Mouse (Mus musculus) CH12.LX (cell line): ENCODE results near the gene St5. TPM values are rescaled to one million over a fixed set of nuclear protein-coding genes. Genes with fewer than 3 reads are reported as not detected.

Experiments used
- DNase-seq: peaks from one replicate; pipeline ENCODE4 v3.0.0-alpha.2; 2013; ENCODE audit errors: extremely low read depth
- H3K27ac ChIP-seq: 2 replicates; pipeline ENCODE4 v1.5.1; 2012; ENCODE audit warnings: low read depth, mild to moderate bottlenecking, control low read depth, moderate library complexity; ENCODE audit not compliant: insufficient read depth
- H3K27me3 ChIP-seq: replicated peaks from 2 replicates; pipeline ENCODE3; 2012; ENCODE audit warnings: inconsistent platforms
- H3K36me3 ChIP-seq, 2 experiments: replicated peaks in 1 of 2; 2 replicates each; pipeline versions ENCODE3 to v1.6.1; 2012; ENCODE audit warnings: inconsistent platforms in 1 of 2, low read length in 1 of 2, mild to moderate bottlenecking in 1 of 2, mixed read lengths in 1 of 2, moderate library complexity in 1 of 2; ENCODE audit not compliant: control insufficient read depth in 1 of 2, insufficient read depth in 1 of 2
- H3K4me1 ChIP-seq, 2 experiments: 2 replicates each; pipeline ENCODE4 v1.6.1; 2012; ENCODE audit warnings: inconsistent platforms in 1 of 2, moderate library complexity in 1 of 2; ENCODE audit not compliant: insufficient read depth in 2 of 2, control insufficient read depth in 1 of 2
- H3K4me2 ChIP-seq: 2 replicates; pipeline ENCODE4 v1.6.1; 2012; ENCODE audit warnings: low read depth, mild to moderate bottlenecking, control low read depth; ENCODE audit not compliant: poor library complexity, insufficient read depth, severe bottlenecking
- H3K4me3 ChIP-seq, 3 experiments: fragments of 150-350 bp in 1 of 3; sonication (generic) in 1 of 3; replicated peaks in 1 of 3; 2 replicates each; pipeline versions ENCODE3 to v1.5.1; 2011 to 2012; ENCODE audit warnings: low read depth in 2 of 3, low read length in 2 of 3, mild to moderate bottlenecking in 2 of 3, moderate library complexity in 2 of 3, control low read depth in 1 of 3, improper control_type of control experiment in 1 of 3, inconsistent platforms in 1 of 3, mixed read lengths in 1 of 3; ENCODE audit not compliant: poor library complexity in 1 of 3
- H3K79me2 ChIP-seq: replicated peaks from 2 replicates; pipeline ENCODE4 v1.6.1; 2012; ENCODE audit warnings: mild to moderate bottlenecking, moderate library complexity; ENCODE audit not compliant: control insufficient read depth, poor library complexity, insufficient read depth, severe bottlenecking; ENCODE audit errors: extremely low read depth
- H3K9ac ChIP-seq: 2 replicates; pipeline ENCODE4 v1.6.1; 2012; ENCODE audit warnings: low read depth, mild to moderate bottlenecking, control low read depth, moderate library complexity; ENCODE audit not compliant: insufficient read depth
- H3K9me3 ChIP-seq: replicated peaks from 2 replicates; pipeline ENCODE3; 2012; ENCODE audit warnings: low read length, inconsistent platforms, mixed read lengths
- ELF1 ChIP-seq: IDR thresholded peaks from 2 replicates; pipeline ENCODE4 v1.6.1; 2014; ENCODE audit warnings: low read depth, mild to moderate bottlenecking, inconsistent platforms, low read length, improper control_type of control experiment
- EP300 ChIP-seq: IDR thresholded peaks from 2 replicates; pipeline ENCODE4 v1.6.1; 2011; ENCODE audit warnings: low read length, improper control_type of control experiment
- GABPA ChIP-seq: IDR thresholded peaks from 2 replicates; pipeline ENCODE4 v1.6.1; 2012; ENCODE audit warnings: low read depth, low read length, improper control_type of control experiment, inconsistent platforms; ENCODE audit not compliant: insufficient replicate concordance
- HCFC1 ChIP-seq: IDR thresholded peaks from 2 replicates; pipeline ENCODE4 v1.6.1; 2012; ENCODE audit warnings: low read depth, mild to moderate bottlenecking, inconsistent platforms, low read length, improper control_type of control experiment
- MAFK ChIP-seq: IDR thresholded peaks from 2 replicates; pipeline ENCODE4 v1.6.1; 2011; ENCODE audit warnings: low read length, improper control_type of control experiment; ENCODE audit not compliant: insufficient replicate concordance
- MAX ChIP-seq: IDR thresholded peaks from 2 replicates; pipeline ENCODE4 v1.6.1; 2011; ENCODE audit warnings: low read length, improper control_type of control experiment
- MXI1 ChIP-seq: IDR thresholded peaks from 2 replicates; pipeline ENCODE4 v1.6.1; 2011; ENCODE audit warnings: mild to moderate bottlenecking, low read depth, low read length, improper control_type of control experiment
- NRF1 ChIP-seq: IDR thresholded peaks from 2 replicates; pipeline ENCODE4 v1.6.1; 2014; ENCODE audit warnings: low read depth, mild to moderate bottlenecking, inconsistent platforms, low read length, improper control_type of control experiment, moderate library complexity
- RAD21 ChIP-seq: IDR thresholded peaks from 2 replicates; pipeline ENCODE4 v1.6.1; 2011; ENCODE audit warnings: low read depth, mild to moderate bottlenecking, low read length, improper control_type of control experiment, moderate library complexity
- TBP ChIP-seq: conservative IDR thresholded peaks from 2 replicates; pipeline ENCODE4 v1.6.1; 2011; ENCODE audit warnings: low read depth, low read length, improper control_type of control experiment
- UBTF ChIP-seq: IDR thresholded peaks from 2 replicates; pipeline ENCODE4 v1.6.1; 2012; ENCODE audit warnings: low read depth, mild to moderate bottlenecking, inconsistent platforms, low read length, improper control_type of control experiment, moderate library complexity
- USF2 ChIP-seq: conservative IDR thresholded peaks from 2 replicates; pipeline ENCODE4 v1.6.1; 2011; ENCODE audit warnings: low read depth, low read length, improper control_type of control experiment
- ZKSCAN1 ChIP-seq: IDR thresholded peaks from 2 replicates; pipeline ENCODE4 v1.6.1; 2012; ENCODE audit warnings: low read depth, inconsistent platforms, low read length, improper control_type of control experiment, borderline replicate concordance
- ZMIZ1 ChIP-seq: IDR thresholded peaks from 2 replicates; pipeline ENCODE4 v1.6.1; 2012; ENCODE audit warnings: low read depth, mild to moderate bottlenecking, inconsistent platforms, low read length, improper control_type of control experiment
- ZNF384 ChIP-seq: IDR thresholded peaks from 2 replicates; pipeline ENCODE4 v1.6.1; 2012; ENCODE audit warnings: low read depth, low read length, improper control_type of control experiment, inconsistent platforms
- dilution Hi-C: fragments of 300-500 bp; cut with MboI; formaldehyde crosslinking; loops from 2 replicates; pipeline ENCODE4 v1.14.3; 2020; ENCODE audit warnings: low sequenced_read_pairs; ENCODE audit not compliant: extremely low pct_unique_long_range_greater_than_20kb, extremely low pct_ligation_motif_present
- in situ Hi-C: fragments of 300-500 bp; cut with MboI; formaldehyde crosslinking; loops from 3 replicates; pipeline ENCODE4 v1.14.3; 2019; ENCODE audit warnings: low sequenced_read_pairs, low pct_ligation_motif_present, low pct_unique_long_range_greater_than_20kb, mixed read lengths
- polyA plus RNA-seq: library from polyadenylated mRNA; unstranded; fragments of >175 nt; gene quantifications from 2 replicates; pipeline ENCODE4 v1.2.1, GENCODE M21; 2012; ENCODE audit warnings: low read depth; ENCODE audit not compliant: insufficient read length
- total RNA-seq, 2 experiments: library from RNA; depleted of rRNA; stranded (reverse); fragments of 300-350 nt in 1 of 2; fragments of >200 nt in 1 of 2; gene quantifications; 2 replicates each; pipeline ENCODE4 v1.2.3; 2012 to 2014

St5 gene
- total and polyA plus RNA-seq, 3 experiments, result 1.3 to 3.4 (median 1.6) TPM

- no peak overlapping the region for H3K4me3 ChIP-seq
- in situ Hi-C loops, result no loop called here
- TF ChIP-seq ELF1 (no peak), TBP (no peak), RAD21 (no peak), MXI1 (no peak), MAX (no peak), NRF1 (no peak), USF2 (no peak), HCFC1 (no peak)
- TF ChIP-seq, all 38 proteins: peak for 0
- no peaks in the 10 kb centered on the region for H3K9me3 ChIP-seq
- no peaks in the 10 kb centered on the region for H3K27me3 ChIP-seq
- H3K79me2 ChIP-seq, result no peaks in the 10 kb centered on the region
- no peak overlapping the region for H3K9ac ChIP-seq
- peaks cover 0 to 2% of the 10 kb centered on the region in 2 experiments for H3K36me3 ChIP-seq
- no peak overlapping the region for H3K4me2 ChIP-seq
- H3K4me1 ChIP-seq, result peaks cover 0 to 22% of the 10 kb centered on the region in 2 experiments; a peak in 2 of 4 replicates
- DNase-seq, result no peak
- H3K27ac ChIP-seq, result no peak overlapping the region
- dilution Hi-C loops, result no loop called here
Measured at GRCm38 (mm10) chr7:109544792-109545191, 158.6 kb downstream of the St5 start.

GRCm38 (mm10) chr7:109542364-109542628 lies 161.1 kb downstream of the St5 start:
- DNase-seq, result no peak
- Histone ChIP-seq H3K27me3 (no peaks in the 10 kb centered on the region), H3K9me3 (no peaks in the 10 kb centered on the region), H3K9ac (no peak overlapping the region), H3K4me1 (peaks cover 0 to 15% of the 10 kb centered on the region in 2 experiments; a peak in 2 of 4 replicates), H3K79me2 (no peaks in the 10 kb centered on the region), H3K4me3 (no peak overlapping the region), H3K36me3 (peaks cover 2% of the 10 kb centered on the region in 2 experiments), H3K4me2 (no peak overlapping the region), H3K27ac (no peak overlapping the region)
- in situ Hi-C loops (no loop called here), dilution Hi-C loops (no loop called here)
- no peak for TF ChIP-seq ZNF384
- no peak for TF ChIP-seq UBTF
- TF ChIP-seq EP300, result no peak
- no peak for TF ChIP-seq MAFK
- no peak for TF ChIP-seq ZKSCAN1
- TF ChIP-seq GABPA, result no peak
- no peak for TF ChIP-seq ZMIZ1
